Mouse (Mus musculus): ENCODE data around the gene Chmp6. TPM values are rescaled to one million over a fixed set of nuclear protein-coding genes. Genes with fewer than 3 reads are reported as not detected.

Gene Chmp6
- total RNA-seq, 2 experiments from 2014 or later, result 43.2 to 48.2 TPM

- intact Hi-C loops (cut with DNase I), result loop anchor here (5.0 to 10.0 kb wide), 2 partner anchors 85 to 602 kb away; partner anchors contain the start of genes Card14 and Eif4a3
- no peak for DNase-seq
Measured at GRCm38 (mm10) chr11:119907006-119907650, 6.1 kb upstream of the Chmp6 start.

- peak; percentile 66 for DNase-seq
- intact Hi-C loops (cut with DNase I), result loop anchor here (5.0 to 10.0 kb wide), 2 partner anchors 85 to 603 kb away; partner anchors contain the start of genes Card14 and Eif4a3
Measured at GRCm38 (mm10) chr11:119907711-119908110, 5.5 kb upstream of the Chmp6 start.

- intact Hi-C loops (cut with DNase I), result loop anchor here (5.0 to 10.0 kb wide), 2 partner anchors 83 to 605 kb away; partner anchors contain the start of genes Card14 and Eif4a3
- peak; percentile 83 for DNase-seq
Measured at GRCm38 (mm10) chr11:119909436-119909835, 3.8 kb upstream of the Chmp6 start.

- intact Hi-C loops (cut with DNase I), result no loop called here
- DNase-seq, result no peak
Measured at GRCm38 (mm10) chr11:119912845-119913244, 396 bp upstream of the Chmp6 start.

- DNase-seq, result no peak
- intact Hi-C loops (cut with DNase I), result no loop called here
Measured at GRCm38 (mm10) chr11:119913935-119914314, 684 bp downstream of the Chmp6 start.

GRCm38 (mm10) chr11:119914381-119914780 lies 1.1 kb downstream of the Chmp6 start:
- no peak for DNase-seq
- intact Hi-C loops (cut with DNase I), result no loop called here

- no peak for DNase-seq
- intact Hi-C loops (cut with DNase I), result no loop called here
Measured at GRCm38 (mm10) chr11:119915666-119916065, 2.4 kb downstream of the Chmp6 start.

- intact Hi-C loops (cut with DNase I), result no loop called here
- peak; percentile 46 for DNase-seq
Measured at GRCm38 (mm10) chr11:119916102-119916790, 3.0 kb downstream of the Chmp6 start.

- no peak for DNase-seq
Measured at GRCm38 (mm10) chr11:119916834-119917469, 3.7 kb downstream of the Chmp6 start.

GRCm38 (mm10) chr11:119918521-119918920 lies 5.3 kb downstream of the Chmp6 start:
- DNase-seq, result peak; percentile 11
- intact Hi-C loops (cut with DNase I), result no loop called here

More at GRCm38 (mm10) chr11:119916834-119917469, 3.7 kb downstream of the Chmp6 start:
- intact Hi-C loops (cut with DNase I), result no loop called here

- DNase-seq, result no peak
Measured at GRCm38 (mm10) chr11:119919432-119919831, 6.2 kb downstream of the Chmp6 start.

GRCm38 (mm10) chr11:119919897-119920296 lies 6.7 kb downstream of the Chmp6 start:
- intact Hi-C loops (cut with DNase I), result no loop called here

More at GRCm38 (mm10) chr11:119919432-119919831, 6.2 kb downstream of the Chmp6 start:
- intact Hi-C loops (cut with DNase I), result no loop called here

GRCm38 (mm10) chr11:119920668-119921067 lies 7.4 kb downstream of the Chmp6 start:
- intact Hi-C loops (cut with DNase I), result no loop called here
- DNase-seq, result no peak

More at GRCm38 (mm10) chr11:119919897-119920296, 6.7 kb downstream of the Chmp6 start:
- DNase-seq, result peak; percentile 87

GRCm38 (mm10) chr11:119925176-119925575 lies 11.9 kb downstream of the Chmp6 start:
- intact Hi-C loops (cut with DNase I), result no loop called here
- no peak for DNase-seq

GRCm38 (mm10) chr11:119926762-119927161 lies 13.5 kb downstream of the Chmp6 start:
- intact Hi-C loops (cut with DNase I), result no loop called here
- DNase-seq, result no peak

GRCm38 (mm10) chr11:119928023-119928681 lies 14.9 kb downstream of the Chmp6 start:
- intact Hi-C loops (cut with DNase I), result no loop called here
- DNase-seq, result no peak

- intact Hi-C loops (cut with DNase I), result no loop called here
- no peak for DNase-seq
Measured at GRCm38 (mm10) chr11:119929603-119930265, 16.5 kb downstream of the Chmp6 start.

- intact Hi-C loops (cut with DNase I), result no loop called here
- peak; percentile 62 for DNase-seq
Measured at GRCm38 (mm10) chr11:119931809-119932208, 18.6 kb downstream of the Chmp6 start.

- intact Hi-C loops (cut with DNase I), result no loop called here
- peak; percentile 66 for DNase-seq
Measured at GRCm38 (mm10) chr11:119933142-119933541, 19.9 kb downstream of the Chmp6 start.

All from left cerebral cortex, postnatal 4 days (tissue).